11 mouse cellular contexts compared by ENCODE assay signal in genomic region chr10:60028181-60028580, GRCm38 (mm10). TPM values are rescaled to one million over a fixed set of nuclear protein-coding genes. Genes with fewer than 3 reads are reported as not detected.
DNase-seq lines count a peak whose midpoint lies in the region; ATAC-seq and TF ChIP-seq lines count a peak whose summit lies in the region.
"Had no signal": no experiment of that assay in that cellular context is flagged by ENCODE, and none has a peak within 500 bp of the region (broad histone marks: within the 10 kb centered on the region; RNA-seq: fewer than 3 reads in every experiment).

No protein-coding gene starts in this region.

- no peak for ATAC-seq in hindbrain, postnatal 0 days
- ATAC-seq in megakaryocyte-erythroid progenitor cell, adult 5-6 weeks (replicated peaks; ENCODE audit: low FRiP score, low TSS enrichment, poor library complexity, severe bottlenecking), result no peak

- no peak for DNase-seq in kidney, adult 2 months
- DNase-seq in kidney, postnatal 10 days, result no peak
- peak; percentile 17 to 40 for DNase-seq in CD8-positive naive resting alpha-beta T cell, adult 2 months (ENCODE audit: low read depth in 2 of 2, low spot score in 2 of 2)
- no peak for DNase-seq in hindbrain, postnatal 0 days (ENCODE audit: low spot score)
- DNase-seq in splenic B cell, adult 2 months (ENCODE audit: low read depth, low spot score), result peak; percentile 34
- DNase-seq in cerebellum, adult 11 months, result no peak
- DNase-seq in frontal cortex, postnatal 10 days (ENCODE audit: low spot score in 2 of 2), result no peak
- DNase-seq: adrenal gland, postnatal 25 days; heart, postnatal 36 days; liver, embryonic 13.5 days had no signal

- TF ChIP-seq CTCF in kidney, adult 2 months (conservative IDR thresholded peaks at IDR 0.05; ENCODE audit: insufficient read depth, insufficient read length, low read depth, low read length), result no peak
- no peak for TF ChIP-seq CTCF in hindbrain, postnatal 0 days (IDR thresholded peaks at IDR 0.05; ENCODE audit: low read depth)

- no peaks in the 10 kb centered on the region for H3K27me3 ChIP-seq in kidney, adult 2 months (replicated peaks; ENCODE audit: control insufficient read depth, insufficient read depth, low read length)
- H3K27me3 ChIP-seq in hindbrain, postnatal 0 days (ENCODE audit: insufficient read depth, low read length), result no peaks in the 10 kb centered on the region
- H3K27me3 ChIP-seq in splenic B cell, adult 2 months (ENCODE audit: control insufficient read depth, insufficient read depth, low read length, poor library complexity, severe bottlenecking), result no peaks in the 10 kb centered on the region
- H3K27me3 ChIP-seq: liver, embryonic 13.5 days had no signal

- H3K36me3 ChIP-seq in kidney, adult 2 months (ENCODE audit: control insufficient read depth, insufficient read depth, low read length), result no peaks in the 10 kb centered on the region
- no peaks in the 10 kb centered on the region for H3K36me3 ChIP-seq in hindbrain, postnatal 0 days (ENCODE audit: insufficient read depth, low read length)
- H3K36me3 ChIP-seq in splenic B cell, adult 2 months (ENCODE audit: control insufficient read depth, insufficient read depth, low read length, poor library complexity, severe bottlenecking), result no peaks in the 10 kb centered on the region
- H3K36me3 ChIP-seq: liver, embryonic 13.5 days had no signal

- H3K9me3 ChIP-seq in hindbrain, postnatal 0 days (ENCODE audit: low read length), result no peaks in the 10 kb centered on the region
- H3K9me3 ChIP-seq: liver, embryonic 13.5 days had no signal

- no peak for TF ChIP-seq POLR2A in kidney, adult 2 months (IDR thresholded peaks at IDR 0.05; ENCODE audit: low read depth, low read length)

- peaks cover 8% of the 10 kb centered on the region for H3K4me1 ChIP-seq in kidney, adult 2 months (ENCODE audit: control insufficient read depth, insufficient read depth, low read length)
- peaks cover 3% of the 10 kb centered on the region; the same call in 1 of the 2 replicates for H3K4me1 ChIP-seq in hindbrain, postnatal 0 days (ENCODE audit: insufficient read depth, low read length)
- H3K4me1 ChIP-seq: liver, embryonic 13.5 days had no signal

- H3K4me3 ChIP-seq in kidney, adult 2 months (ENCODE audit: insufficient read depth, low read depth, low read length), result no peak overlapping the region
- no peak overlapping the region for H3K4me3 ChIP-seq in hindbrain, postnatal 0 days (ENCODE audit: low read length)
- H3K4me3 ChIP-seq: liver, embryonic 13.5 days had no signal

- peak overlapping the region; percentile 91 for H3K27ac ChIP-seq in kidney, adult 2 months (ENCODE audit: insufficient read depth, low read depth, low read length)
- H3K27ac ChIP-seq in hindbrain, postnatal 0 days, result no peak overlapping the region
- H3K27ac ChIP-seq: liver, embryonic 13.5 days had no signal

- WGBS in kidney, adult 2 months, result 67% methylated on average over 7 of the region's 7 CpGs
- WGBS in hindbrain, postnatal 0 days, result 75% methylated on average over 7 of the region's 7 CpGs

- H3K9ac ChIP-seq in hindbrain, postnatal 0 days (replicated peaks; ENCODE audit: low read length), result 0 out of 2 replicates have a peak overlapping the region, but pooled peaks have one; percentile 9
- H3K9ac ChIP-seq: liver, embryonic 13.5 days had no signal

- no peak overlapping the region for H3K4me2 ChIP-seq in hindbrain, postnatal 0 days (ENCODE audit: low read depth, low read length)
- H3K4me2 ChIP-seq: liver, embryonic 13.5 days had no signal

RNA-seq across cellular contexts. Expression of gene Anapc16, which starts 25.2 kb away (rescaled TPM):
- polyA plus RNA-seq in kidney, adult 2 months (2012; rRNA removed), result 84.8 and 100 TPM in 2 replicates
- total RNA-seq in hindbrain, postnatal 0 days (2014; rRNA removed), result 62.6 and 70.1 TPM in 2 replicates
- polyA plus RNA-seq in hindbrain, postnatal 0 days (2015; fragmentation: Nextera tagmentation; extraction: Ambion mirVana), result 132 and 133 TPM in 2 replicates
- 59.5 and 72.3 TPM in 2 replicates for total RNA-seq in megakaryocyte-erythroid progenitor cell, adult 5-6 weeks (2014; fragmentation: Nextera tagmentation)
- total RNA-seq in megakaryocyte-erythroid progenitor cell, adult 5-6 weeks (2017), result 42.1 and 43.2 TPM in 2 replicates

RNA-seq across cellular contexts. Expression of gene Ascc1, which starts 25.6 kb away (rescaled TPM):
- polyA plus RNA-seq in kidney, adult 2 months (2012; rRNA removed), result 106 and 132 TPM in 2 replicates
- 10.6 and 11.5 TPM in 2 replicates for total RNA-seq in hindbrain, postnatal 0 days (2014; rRNA removed)
- polyA plus RNA-seq in hindbrain, postnatal 0 days (2015; fragmentation: Nextera tagmentation; extraction: Ambion mirVana), result 41.8 and 42.9 TPM in 2 replicates
- 30.8 and 36.1 TPM in 2 replicates for total RNA-seq in megakaryocyte-erythroid progenitor cell, adult 5-6 weeks (2014; fragmentation: Nextera tagmentation)
- 34.3 and 34.7 TPM in 2 replicates for total RNA-seq in megakaryocyte-erythroid progenitor cell, adult 5-6 weeks (2017)

Comparison
In these comparisons a context has a peak if more than half of its experiments do, and no peak if none do; other contexts are left out.
1. DNase-seq: peak in CD8-positive naive resting alpha-beta T cell, adult 2 months (2 of 2) and splenic B cell, adult 2 months (single experiment); none in kidney, adult 2 months (single experiment), kidney, postnatal 10 days (single experiment), hindbrain, postnatal 0 days (single experiment), cerebellum, adult 11 months (single experiment) and frontal cortex, postnatal 10 days (0 of 2).